Mouse (Mus musculus): Measurements from ENCODE around the gene Rnf150. TPM values are rescaled to one million over a fixed set of nuclear protein-coding genes. Genes with fewer than 3 reads are reported as not detected.

The Rnf150 gene
- total RNA-seq, 2 experiments from 2014 or later, result 48.5 to 48.8 TPM

- H3K27ac ChIP-seq, result no peak overlapping the region
- no peak for TF ChIP-seq CTCF (IDR thresholded peaks at IDR 0.05)
- intact Hi-C loops (cut with DNase I), result loop anchor here (5.0 kb wide), 1 partner anchor 33 kb away; no protein-coding TSS in a partner anchor
- no peak overlapping the region for H3K4me3 ChIP-seq
- no peak for DNase-seq (ENCODE audit: extremely low spot score in 1 of 2, low spot score in 2 of 2)
These were observed 277.6 kb downstream of the Rnf150 start for GRCm38 (mm10) chr8:83140701-83141111.

Other genes starting within 250 kb of the Rnf150 start
- 10 to 100 TPM; 32.9 to 35.7 TPM for gene Zfp330, start 89.2 kb upstream of the Rnf150 start, total RNA-seq (2021)

All from left cerebral cortex, adult 2 months (tissue).